Mouse (Mus musculus) ovary, postnatal 14 days (tissue): ENCODE results near the gene Cds1.

ENCODE experiments used
- DNase-seq: peaks from one replicate; pipeline ENCODE4 v3.0.0; 2022; ENCODE audit warnings: low spot score

Cds1 gene

GRCm38 (mm10) chr5:101776528-101776927 is 11.6 kb downstream of the Cds1 start:
- no peak for DNase-seq

GRCm38 (mm10) chr5:101779376-101779863 is 14.5 kb downstream of the Cds1 start:
- DNase-seq, result no peak

GRCm38 (mm10) chr5:101780918-101781317 is 16.0 kb downstream of the Cds1 start:
- DNase-seq, result no peak

- no peak for DNase-seq
These were observed 19.4 kb downstream of the Cds1 start for GRCm38 (mm10) chr5:101784328-101784727.

- no peak for DNase-seq
These were observed 19.9 kb downstream of the Cds1 start for GRCm38 (mm10) chr5:101784787-101785186.

- no peak for DNase-seq
These were observed 21.1 kb downstream of the Cds1 start for GRCm38 (mm10) chr5:101785921-101786614.

GRCm38 (mm10) chr5:101789770-101790169 is 24.8 kb downstream of the Cds1 start:
- DNase-seq, result no peak

GRCm38 (mm10) chr5:101790560-101790959 is 25.6 kb downstream of the Cds1 start:
- DNase-seq, result no peak

- no peak for DNase-seq
These were observed 27.7 kb downstream of the Cds1 start for GRCm38 (mm10) chr5:101792665-101793064.

- DNase-seq, result no peak
These were observed 37.0 kb downstream of the Cds1 start for GRCm38 (mm10) chr5:101801891-101802290.

GRCm38 (mm10) chr5:101802358-101803022 is 37.6 kb downstream of the Cds1 start:
- DNase-seq, result no peak

GRCm38 (mm10) chr5:101811296-101812169 is 46.6 kb downstream of the Cds1 start:
- no peak for DNase-seq

- DNase-seq, result no peak
These were observed 51.9 kb downstream of the Cds1 start for GRCm38 (mm10) chr5:101816822-101817221.

GRCm38 (mm10) chr5:101819216-101819615 is 54.3 kb downstream of the Cds1 start:
- no peak for DNase-seq

- no peak for DNase-seq
These were observed 54.9 kb downstream of the Cds1 start for GRCm38 (mm10) chr5:101819844-101820243.

- no peak for DNase-seq
These were observed 56.1 kb downstream of the Cds1 start for GRCm38 (mm10) chr5:101821052-101821451.

- no peak for DNase-seq
These were observed 56.8 kb downstream of the Cds1 start for GRCm38 (mm10) chr5:101821491-101822310.

GRCm38 (mm10) chr5:101822311-101822670 is 57.4 kb downstream of the Cds1 start:
- DNase-seq, result no peak

GRCm38 (mm10) chr5:101825111-101825911 is 60.4 kb downstream of the Cds1 start:
- no peak for DNase-seq

- peak; percentile 48 for DNase-seq
These were observed 61.6 kb downstream of the Cds1 start for GRCm38 (mm10) chr5:101826531-101826970.

GRCm38 (mm10) chr5:101827477-101827876 is 62.5 kb downstream of the Cds1 start:
- no peak for DNase-seq
